Mouse (Mus musculus) liver, embryonic 14.5 days (tissue): ENCODE results near the gene Rab11fip5. TPM values are rescaled to one million over a fixed set of nuclear protein-coding genes. Genes with fewer than 3 reads are reported as not detected.

ENCODE experiments used
- ATAC-seq: fragments of 200-750 bp; cut with Nextera tagmentation; 2 replicates; pipeline ENCODE4 v1.8.0; 2017; ENCODE audit warnings: moderate number of reproducible peaks, mild to moderate bottlenecking, moderate library complexity; ENCODE audit not compliant: insufficient read depth
- DNase-seq, 3 experiments: peaks; one replicate each; pipeline ENCODE4 v3.0.0-alpha.2; 2012 to 2013; ENCODE audit warnings: low read depth in 3 of 3, low spot score in 3 of 3
- H3K27ac ChIP-seq: fragments of 300-500 bp; sonication (generic); 2 replicates; pipeline ENCODE4 v1.5.1; 2014; ENCODE audit warnings: moderate library complexity, mild to moderate bottlenecking, control low read depth, inconsistent platforms
- H3K27me3 ChIP-seq: fragments of 300-500 bp; sonication (generic); 2 replicates; pipeline ENCODE4 v1.6.1; 2014; ENCODE audit warnings: mild to moderate bottlenecking, low read length, moderate library complexity; ENCODE audit not compliant: control insufficient read depth, insufficient read depth
- H3K36me3 ChIP-seq: fragments of 300-500 bp; sonication (generic); replicated peaks from 2 replicates; pipeline ENCODE4 v1.6.1; 2014; ENCODE audit warnings: low read depth; ENCODE audit not compliant: control insufficient read depth, insufficient read depth
- H3K4me1 ChIP-seq, 2 experiments: fragments of 200-500 bp in 1 of 2; fragments of 300-500 bp in 1 of 2; sonication (generic) in 1 of 2; replicated peaks; 2 replicates each; pipeline ENCODE4 v1.6.1; 2012 to 2014; ENCODE audit warnings: antibody characterized with exemption in 1 of 2, inconsistent platforms in 1 of 2, low read length in 1 of 2; ENCODE audit not compliant: control insufficient read depth in 2 of 2, insufficient read depth in 2 of 2
- H3K4me2 ChIP-seq: fragments of 300-500 bp; sonication (generic); 2 replicates; pipeline ENCODE4 v1.6.1; 2014; ENCODE audit warnings: low read depth, mild to moderate bottlenecking, control low read depth, moderate library complexity
- H3K4me3 ChIP-seq, 2 experiments: fragments of 200-500 bp in 1 of 2; fragments of 300-500 bp in 1 of 2; sonication (generic) in 1 of 2; 2 replicates each; pipeline ENCODE4 v1.5.1; 2012 to 2014; ENCODE audit warnings: low read depth in 2 of 2, low read length in 2 of 2, mild to moderate bottlenecking in 2 of 2, control low read depth in 1 of 2, inconsistent platforms in 1 of 2, moderate library complexity in 1 of 2; ENCODE audit not compliant: insufficient read depth in 1 of 2
- H3K9ac ChIP-seq: fragments of 300-500 bp; sonication (generic); replicated peaks from 2 replicates; pipeline ENCODE4 v1.6.1; 2014; ENCODE audit warnings: mild to moderate bottlenecking, control low read depth, moderate library complexity
- H3K9me3 ChIP-seq: fragments of 300-500 bp; sonication (generic); 2 replicates; pipeline ENCODE4 v1.6.1; 2016; ENCODE audit warnings: low read length, mixed read lengths; ENCODE audit not compliant: control insufficient read depth
- CTCF ChIP-seq: IDR thresholded peaks from 2 replicates; pipeline ENCODE4 v1.5.1; 2016; ENCODE audit warnings: antibody characterized with exemption, low read depth, control low read depth
- EP300 ChIP-seq: IDR thresholded peaks from 2 replicates; pipeline ENCODE4 v1.6.1; 2016; ENCODE audit warnings: antibody characterized with exemption, low read depth
- WGBS: fragments of 180-500 bp; shearing (Covaris S2); extraction: QIAGEN DNeasy Blood & Tissue Kit; methylation state at CpG from one replicate; pipeline ENCODE4 v1.1.7; 2014; ENCODE audit not compliant: insufficient replicate concordance; 5-methylcytosine and 5-hydroxymethylcytosine counted together
- polyA plus RNA-seq, 2 experiments: library from polyadenylated mRNA; depleted of rRNA in 1 of 2; stranded (reverse) in 1 of 2; unstranded in 1 of 2; fragments of >200 nt; fragmentation: Nextera tagmentation in 1 of 2; extraction: Ambion mirVana in 1 of 2; gene quantifications; 2 replicates each; pipeline versions ENCODE4 v1.2.1 to v1.2.3; 2012 to 2014

Gene Rab11fip5
- polyA plus RNA-seq, 2 experiments, result 0.33 to 0.40 TPM

DNA sequence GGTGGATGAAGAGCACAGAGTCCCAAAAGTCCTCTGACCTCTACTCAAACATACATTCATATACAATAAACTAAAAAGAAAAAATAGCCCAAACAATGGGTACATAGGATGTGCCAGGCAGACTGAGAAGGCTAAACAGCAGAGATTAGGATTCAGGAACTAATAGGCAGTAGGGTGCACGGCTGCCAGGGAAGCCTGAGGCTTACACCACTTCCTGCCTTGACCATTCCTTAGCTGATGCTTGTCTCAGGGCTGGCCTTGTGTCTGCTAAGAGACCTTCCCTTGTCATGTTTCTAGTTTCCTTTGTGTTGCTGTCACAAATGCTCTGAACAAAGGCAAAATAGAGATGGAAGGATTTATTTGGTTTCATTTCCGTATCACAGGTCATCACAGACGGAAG lies 68.1 kb downstream of the Rab11fip5 start:
- TF ChIP-seq EP300 (no peak), CTCF (no peak)
- no peak overlapping the region for H3K9ac ChIP-seq
- no peaks in the 10 kb centered on the region for H3K27me3 ChIP-seq
- no peaks in the 10 kb centered on the region for H3K9me3 ChIP-seq
- no peak overlapping the region for H3K27ac ChIP-seq
- H3K4me3 ChIP-seq, result no peak overlapping the region
- no peak for DNase-seq
- ATAC-seq, result no peak
- WGBS, result 37% methylated on average over 3 of the region's 3 CpGs
- no peaks in the 10 kb centered on the region for H3K36me3 ChIP-seq
- no peak overlapping the region for H3K4me2 ChIP-seq
- H3K4me1 ChIP-seq, result 0 out of 4 replicates have a peak, but pooled peaks cover 0 to 4% of the 10 kb centered on the region in 2 experiments

DNA sequence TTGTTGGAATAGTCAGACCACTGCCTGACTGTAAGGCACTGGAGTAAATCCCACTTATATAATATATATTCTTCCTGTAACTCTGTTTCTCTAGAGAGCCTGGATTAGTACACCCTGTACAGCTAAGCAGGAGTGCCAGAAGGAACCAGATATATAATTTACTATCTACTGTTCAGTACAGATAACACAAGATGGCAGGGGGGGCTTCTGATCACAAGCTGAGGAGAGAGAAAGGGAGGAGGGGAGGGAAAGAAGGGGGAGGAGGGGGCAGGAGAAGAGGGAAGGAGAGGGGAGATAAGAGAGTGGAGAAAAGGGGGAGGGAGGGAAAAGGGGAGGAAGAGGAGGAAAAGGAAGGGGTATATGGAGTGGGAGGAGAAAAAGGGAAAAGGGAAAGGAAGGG lies 68.6 kb downstream of the Rab11fip5 start:
- TF ChIP-seq EP300, result no peak
- no peak for TF ChIP-seq CTCF
- no peak for ATAC-seq
- Histone ChIP-seq H3K4me2 (no peak overlapping the region), H3K27ac (no peak overlapping the region), H3K9me3 (no peaks in the 10 kb centered on the region), H3K27me3 (no peaks in the 10 kb centered on the region), H3K36me3 (no peaks in the 10 kb centered on the region), H3K9ac (no peak overlapping the region), H3K4me1 (0 out of 4 replicates have a peak, but pooled peaks cover 0 to 4% of the 10 kb centered on the region in 2 experiments), H3K4me3 (no peak overlapping the region)
- no peak for DNase-seq

- Histone ChIP-seq H3K9me3 (no peaks in the 10 kb centered on the region), H3K27me3 (no peaks in the 10 kb centered on the region), H3K27ac (no peak overlapping the region), H3K36me3 (no peaks in the 10 kb centered on the region), H3K9ac (no peak overlapping the region), H3K4me2 (no peak overlapping the region), H3K4me3 (no peak overlapping the region), H3K4me1 (0 out of 4 replicates have a peak, but pooled peaks cover 0 to 4% of the 10 kb centered on the region in 2 experiments)
- WGBS, result 55% methylated on average over 5 of the region's 5 CpGs
- DNase-seq, result no peak
- no peak for TF ChIP-seq EP300
- TF ChIP-seq CTCF, result no peak
- no peak for ATAC-seq
Observed at GRCm38 (mm10) chr6:85304966-85305365, 69.5 kb downstream of the Rab11fip5 start.

- TF ChIP-seq CTCF (no peak), EP300 (no peak)
- no peak overlapping the region for H3K4me3 ChIP-seq
- H3K4me1 ChIP-seq, result 0 out of 4 replicates have a peak, but pooled peaks cover 0 to 4% of the 10 kb centered on the region in 2 experiments
- H3K9ac ChIP-seq, result no peak overlapping the region
- DNase-seq, result no peak
- WGBS, result 52% methylated on average over 3 of the region's 3 CpGs
- H3K9me3 ChIP-seq, result no peaks in the 10 kb centered on the region
- no peak overlapping the region for H3K27ac ChIP-seq
- no peaks in the 10 kb centered on the region for H3K36me3 ChIP-seq
- H3K4me2 ChIP-seq, result no peak overlapping the region
- no peak for ATAC-seq
- H3K27me3 ChIP-seq, result no peaks in the 10 kb centered on the region
Observed at GRCm38 (mm10) chr6:85302326-85303055, 71.9 kb downstream of the Rab11fip5 start.

GRCm38 (mm10) chr6:85295384-85296167 lies 78.9 kb downstream of the Rab11fip5 start:
- WGBS, result 52% methylated on average over 7 of the region's 7 CpGs
- Histone ChIP-seq H3K4me3 (no peak overlapping the region), H3K9me3 (no peaks in the 10 kb centered on the region), H3K36me3 (no peaks in the 10 kb centered on the region), H3K27ac (no peak overlapping the region), H3K27me3 (no peaks in the 10 kb centered on the region), H3K4me1 (peaks cover 0 to 5% of the 10 kb centered on the region in 2 experiments; a peak in 2 of 4 replicates), H3K4me2 (no peak overlapping the region), H3K9ac (no peak overlapping the region)
- TF ChIP-seq CTCF (no peak), EP300 (no peak)
- no peak for DNase-seq
- no peak for ATAC-seq
